Mouse (Mus musculus): ENCODE results near the gene Prss38.
"Not testable (repeated sequence)": the region's sequence is repeated elsewhere in the genome, so short reads cannot be mapped to it uniquely, and the experiment has no call there.

Gene Prss38

GRCm38 (mm10) chr11:59377999-59378398 is 2.5 kb upstream of the Prss38 start:
- DNase-seq (ENCODE audit: low read depth, low spot score): no peak

DNA sequence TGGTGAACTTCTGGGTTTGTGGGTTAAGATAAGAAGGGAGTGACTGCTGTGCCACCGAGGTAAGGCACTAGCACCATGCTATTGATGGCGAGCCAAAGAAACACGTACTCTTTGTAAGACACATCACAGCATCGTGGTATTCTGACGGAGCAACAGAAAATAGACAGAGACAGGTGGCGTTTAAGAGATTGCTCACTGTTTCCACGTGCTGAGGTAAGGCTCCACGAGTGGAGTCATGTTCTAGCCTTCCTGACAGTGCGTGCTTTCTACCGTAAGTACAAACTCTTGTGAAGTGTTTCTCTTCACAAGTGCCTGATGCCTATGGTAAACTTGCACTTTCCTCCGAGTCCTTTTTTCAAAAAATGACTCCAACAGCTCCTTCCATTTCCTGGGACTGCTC is 5.6 kb downstream of the Prss38 start:
- no peak for DNase-seq (ENCODE audit: low read depth, low spot score)

- DNase-seq (ENCODE audit: low read depth, low spot score): not testable (repeated sequence)
Measured at GRCm38 (mm10) chr11:59367955-59368354, 7.5 kb downstream of the Prss38 start.

- DNase-seq (ENCODE audit: low read depth, low spot score): no peak
Measured at GRCm38 (mm10) chr11:59366633-59367032, 8.8 kb downstream of the Prss38 start.

- no peak for DNase-seq (ENCODE audit: low read depth, low spot score)
Measured at GRCm38 (mm10) chr11:59366031-59366430, 9.4 kb downstream of the Prss38 start.

GRCm38 (mm10) chr11:59364417-59364816 is 11.0 kb downstream of the Prss38 start:
- DNase-seq (ENCODE audit: low read depth, low spot score): no peak

DNA sequence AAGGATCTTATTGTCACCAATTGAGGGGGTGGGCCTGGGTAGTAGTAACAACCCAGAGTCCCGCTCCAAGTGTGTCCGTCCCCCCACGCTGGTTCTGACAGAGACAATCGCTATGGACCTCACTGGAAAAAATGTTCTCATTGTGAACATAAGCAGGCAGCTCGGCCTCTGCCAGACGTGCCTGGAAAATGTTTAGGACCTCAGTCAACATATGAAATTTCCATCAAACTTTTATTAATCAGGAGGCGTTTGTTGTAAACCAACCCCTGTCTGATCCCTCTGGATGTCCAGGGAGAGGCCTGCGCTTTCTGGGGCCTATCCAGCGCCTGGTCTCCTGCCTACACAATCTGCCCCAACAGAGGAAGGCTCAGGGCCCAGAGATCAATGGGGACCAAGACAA is 11.4 kb downstream of the Prss38 start:
- no peak for DNase-seq (ENCODE audit: low read depth, low spot score)

GRCm38 (mm10) chr11:59361291-59361690 is 14.2 kb downstream of the Prss38 start:
- DNase-seq (ENCODE audit: low read depth, low spot score): no peak

DNA sequence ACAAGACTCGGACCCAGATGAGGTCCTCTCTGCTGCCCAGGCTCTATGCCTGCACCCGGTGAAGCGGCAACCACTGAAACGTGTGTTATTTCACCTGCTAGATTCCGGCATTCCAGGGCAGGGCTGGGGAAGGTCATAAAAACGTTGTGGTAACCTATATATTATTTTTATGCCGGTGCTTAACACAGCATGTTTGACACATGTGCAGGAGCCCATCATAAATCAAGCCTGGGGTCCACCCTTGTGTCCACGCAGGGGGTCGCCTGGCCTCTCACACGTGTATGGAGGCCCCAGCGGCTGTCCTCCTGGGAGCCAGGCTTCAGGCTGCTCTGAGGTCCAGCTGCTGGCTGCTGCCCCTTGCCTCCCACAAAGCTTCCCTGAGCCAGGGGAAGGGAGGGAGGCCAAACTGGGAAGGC is 18.6 kb downstream of the Prss38 start:
- DNase-seq (ENCODE audit: low read depth, low spot score): no peak

GRCm38 (mm10) chr11:59354793-59355192 is 20.7 kb downstream of the Prss38 start:
- DNase-seq (ENCODE audit: low read depth, low spot score): no peak

DNA sequence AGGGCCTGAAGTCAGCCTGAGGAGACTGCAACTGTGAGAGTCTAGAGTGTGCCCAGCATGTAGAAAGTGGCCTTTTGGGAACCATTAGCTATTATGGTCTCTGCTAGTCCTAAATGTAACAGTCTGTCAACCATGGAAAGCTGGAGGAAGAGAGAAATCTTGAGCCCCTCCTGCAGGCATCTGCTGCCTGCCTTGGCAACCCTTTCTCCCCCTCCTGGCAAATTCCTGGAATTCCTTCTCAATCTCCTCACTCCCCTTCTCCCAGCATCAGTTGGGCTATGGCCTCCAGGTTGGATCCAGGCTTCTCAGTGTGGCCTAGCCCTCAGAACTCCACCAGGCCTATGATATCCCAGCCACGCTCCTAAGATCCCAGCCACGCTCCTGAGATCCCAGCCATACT is 25.1 kb downstream of the Prss38 start:
- DNase-seq (ENCODE audit: low read depth, low spot score): no peak

DNA sequence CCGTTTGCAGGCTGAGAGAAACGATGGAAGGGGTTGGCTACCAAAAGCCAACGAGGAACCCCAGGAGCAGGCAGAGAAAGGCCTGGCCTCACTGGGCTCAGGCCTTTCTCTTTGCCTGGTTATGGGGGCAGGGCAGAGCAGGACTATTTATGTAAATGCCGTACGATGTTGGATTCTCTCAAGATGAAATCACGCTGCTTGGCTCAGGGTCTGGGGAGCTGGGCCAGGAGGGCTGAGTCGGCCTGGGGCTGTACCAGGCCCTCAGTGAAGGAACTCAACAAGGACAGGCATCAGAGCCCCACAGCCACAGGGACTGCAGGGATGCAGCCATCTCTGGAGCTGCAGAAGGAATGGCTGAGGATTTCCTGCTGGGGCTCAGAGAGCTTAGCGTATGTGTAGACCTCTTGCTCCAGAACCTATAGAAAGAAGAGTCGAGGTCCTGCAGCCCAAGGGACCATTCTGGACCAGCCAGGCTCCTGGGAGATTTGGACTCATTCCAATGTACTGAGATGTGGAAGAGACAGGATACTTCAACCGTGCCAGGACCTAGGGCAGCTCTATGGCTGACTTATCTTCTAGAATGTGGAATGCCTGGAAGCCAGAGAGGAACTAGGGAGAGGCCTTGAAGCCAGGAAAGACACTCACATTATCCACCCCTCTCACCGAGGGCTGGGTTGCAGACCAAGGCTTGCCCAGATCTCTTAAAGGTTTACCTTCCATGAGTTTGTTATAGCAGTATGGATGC is 29.1 kb downstream of the Prss38 start:
- DNase-seq (ENCODE audit: low read depth, low spot score): no peak

DNA sequence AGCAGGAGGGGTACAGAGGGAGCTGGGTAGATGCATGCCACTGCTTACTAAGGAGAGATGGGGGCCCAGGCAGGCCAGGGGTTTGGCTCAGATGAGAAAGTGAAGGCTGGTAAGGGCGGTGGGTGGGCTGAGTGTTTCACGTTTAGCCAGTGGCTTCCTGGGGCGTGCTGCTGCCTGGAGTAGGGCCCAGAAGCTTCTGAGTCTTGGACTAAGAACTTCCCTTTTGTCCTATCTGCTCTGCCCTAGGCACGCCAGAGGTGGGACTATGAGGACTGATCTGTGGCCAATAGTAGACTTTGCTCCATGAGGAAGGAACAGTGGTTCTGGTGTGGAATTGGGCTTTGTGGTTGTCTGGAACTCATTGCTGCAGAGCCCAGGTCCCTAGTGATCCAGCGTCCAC is 32.5 kb downstream of the Prss38 start:
- no peak for DNase-seq (ENCODE audit: low read depth, low spot score)

DNA sequence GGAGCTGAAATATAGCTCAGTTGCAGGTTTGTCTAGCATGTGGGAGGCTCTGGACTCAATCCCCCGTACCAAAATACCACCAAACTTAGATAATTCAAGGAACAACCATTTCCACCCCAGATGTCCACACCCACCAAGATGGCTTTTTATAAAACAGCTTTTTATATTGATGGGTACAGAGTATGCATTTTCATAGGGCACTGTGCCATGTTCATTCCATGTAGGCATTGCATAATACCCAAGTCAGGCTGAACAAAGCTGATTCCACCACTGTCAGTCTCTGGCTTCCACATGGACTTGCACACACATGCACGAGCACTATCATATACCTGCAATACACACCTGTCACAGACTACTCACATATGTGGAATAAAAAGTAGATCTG is 36.7 kb downstream of the Prss38 start:
- DNase-seq (ENCODE audit: low read depth, low spot score): no peak

GRCm38 (mm10) chr11:59337955-59338735 is 37.3 kb downstream of the Prss38 start:
- no peak for DNase-seq (ENCODE audit: low read depth, low spot score)

- no peak for DNase-seq (ENCODE audit: low read depth, low spot score)
Measured at GRCm38 (mm10) chr11:59336381-59336780, 39.1 kb downstream of the Prss38 start.

DNA sequence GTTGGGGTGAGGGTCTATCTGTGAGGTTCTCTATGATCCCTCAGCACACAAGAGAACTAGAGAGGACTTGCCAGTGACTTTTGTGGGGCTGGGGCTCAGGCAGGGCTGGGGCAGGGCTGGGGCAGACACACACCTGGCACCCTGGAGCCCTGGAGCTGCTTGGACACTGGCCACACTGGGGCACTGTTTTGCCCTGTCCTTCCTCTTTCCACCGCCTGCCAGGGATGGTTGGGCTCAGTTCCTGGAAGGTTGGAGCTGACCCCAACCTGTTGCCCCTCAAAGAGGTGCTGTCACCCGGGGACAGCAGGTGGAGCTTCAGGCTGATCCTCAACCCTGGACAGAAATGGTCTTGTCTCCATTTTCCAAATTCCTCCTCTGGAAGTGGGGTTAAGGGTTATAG is 39.5 kb downstream of the Prss38 start:
- DNase-seq (ENCODE audit: low read depth, low spot score): no peak

DNA sequence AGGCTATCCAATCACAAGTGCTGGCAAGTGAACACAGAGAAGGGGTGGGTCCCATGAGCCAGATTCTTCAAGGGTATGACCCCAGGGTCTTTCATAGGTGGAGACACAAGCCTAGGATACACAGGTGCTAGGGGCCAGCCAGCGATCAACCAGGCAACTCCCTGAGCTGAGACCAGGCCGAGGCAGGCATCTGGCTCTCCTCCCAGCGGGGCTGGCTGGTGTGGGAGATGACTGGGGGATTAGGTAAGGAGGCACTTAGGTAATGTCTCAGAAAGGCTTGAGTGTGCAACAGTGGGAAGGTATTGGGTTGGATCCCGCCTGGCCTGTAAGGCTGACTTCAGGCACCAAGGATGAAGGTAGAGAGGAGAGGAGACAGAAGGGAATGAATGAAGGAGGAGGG is 40.3 kb downstream of the Prss38 start:
- no peak for DNase-seq (ENCODE audit: low read depth, low spot score)

- DNase-seq (ENCODE audit: low read depth, low spot score): no peak
Measured at GRCm38 (mm10) chr11:59332938-59333337, 42.5 kb downstream of the Prss38 start.

GRCm38 (mm10) chr11:59331167-59331869 is 44.1 kb downstream of the Prss38 start:
- DNase-seq (ENCODE audit: low read depth, low spot score): no peak

DNA sequence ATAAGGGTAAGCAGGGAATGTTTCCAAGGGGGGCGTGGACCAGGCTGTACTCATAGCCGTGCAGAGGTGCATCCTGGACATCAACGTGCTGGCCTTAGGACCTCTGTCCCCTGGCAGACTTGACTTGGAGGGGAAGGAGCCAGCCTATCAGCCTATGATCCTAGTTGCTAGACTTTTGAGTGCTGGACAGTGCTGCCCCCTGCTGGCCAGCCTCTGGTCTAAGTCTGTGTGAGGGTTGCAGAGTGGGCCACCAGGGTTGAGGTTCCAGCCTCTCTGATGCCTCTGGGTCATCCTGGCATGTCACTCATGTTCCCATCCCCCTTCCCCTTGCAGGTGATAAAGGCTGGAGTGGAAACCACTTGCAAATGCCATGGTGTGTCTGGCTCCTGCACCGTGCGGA is 44.9 kb downstream of the Prss38 start:
- DNase-seq (ENCODE audit: low read depth, low spot score): peak; percentile 58

DNA sequence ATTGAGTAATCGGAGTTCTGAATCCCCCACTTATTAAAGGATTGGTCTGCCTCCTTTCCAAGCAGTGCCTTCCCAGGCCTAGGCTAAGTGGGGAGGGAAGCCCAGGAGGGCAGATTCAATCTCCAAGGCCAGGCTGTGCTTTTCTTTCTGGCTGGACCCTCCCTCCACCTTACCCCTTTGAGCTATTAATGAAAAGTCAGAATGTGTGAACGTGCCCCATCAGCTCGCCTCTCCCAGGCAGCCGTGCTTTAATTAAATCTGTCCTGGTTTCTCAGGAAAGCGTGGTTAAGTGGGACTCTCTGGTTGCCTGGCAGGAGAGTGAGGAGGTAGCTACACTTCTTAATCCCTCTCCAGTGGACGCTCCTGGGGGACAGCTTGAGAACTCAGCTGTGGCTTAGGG is 45.8 kb downstream of the Prss38 start:
- no peak for DNase-seq (ENCODE audit: low read depth, low spot score)

- no peak for DNase-seq (ENCODE audit: low read depth, low spot score)
Measured at GRCm38 (mm10) chr11:59327625-59328024, 47.8 kb downstream of the Prss38 start.
